Mouse (Mus musculus): Measurements from ENCODE around the gene Lrrc8d.
"Not testable (repeated sequence)": the region's sequence is repeated elsewhere in the genome, so short reads cannot be mapped to it uniquely, and the experiment has no call there.

Gene Lrrc8d

DNA sequence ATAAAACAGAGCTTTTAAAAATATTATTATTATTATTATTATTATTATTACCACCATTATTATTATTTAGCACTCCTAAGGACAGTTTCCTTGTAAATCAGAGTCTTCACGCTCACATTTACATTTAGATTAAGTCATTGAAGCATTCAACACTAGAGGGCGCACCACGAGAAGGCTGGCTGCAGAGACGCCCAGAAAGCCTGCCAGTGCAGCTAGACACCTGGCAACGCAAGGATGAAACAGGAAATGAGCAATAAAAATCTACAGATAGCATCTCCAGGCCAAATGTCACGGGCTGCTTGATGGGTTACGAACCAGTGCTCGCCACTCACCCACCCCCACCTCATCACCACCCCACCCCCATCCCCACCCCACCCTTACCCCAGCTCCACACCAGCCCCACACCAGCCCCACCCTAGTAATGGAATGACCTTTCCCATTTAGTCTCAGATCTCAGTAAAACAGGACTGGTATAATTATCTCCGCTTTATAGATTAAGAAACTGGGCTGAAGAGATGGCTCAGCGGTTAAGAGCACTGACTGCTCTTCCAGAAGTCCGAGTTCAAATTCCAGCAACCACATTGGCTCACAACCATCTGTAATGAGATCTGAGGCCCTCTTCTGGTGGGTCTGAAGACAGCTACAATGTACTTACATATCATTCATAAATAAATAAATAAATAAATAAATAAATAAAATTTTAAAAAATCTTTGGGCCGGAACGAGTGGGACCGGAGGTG, 14.7 kb upstream of the Lrrc8d start:
- peak; percentile 73 for DNase-seq (ENCODE audit: extremely low spot score, low read depth, low spot score)

DNA sequence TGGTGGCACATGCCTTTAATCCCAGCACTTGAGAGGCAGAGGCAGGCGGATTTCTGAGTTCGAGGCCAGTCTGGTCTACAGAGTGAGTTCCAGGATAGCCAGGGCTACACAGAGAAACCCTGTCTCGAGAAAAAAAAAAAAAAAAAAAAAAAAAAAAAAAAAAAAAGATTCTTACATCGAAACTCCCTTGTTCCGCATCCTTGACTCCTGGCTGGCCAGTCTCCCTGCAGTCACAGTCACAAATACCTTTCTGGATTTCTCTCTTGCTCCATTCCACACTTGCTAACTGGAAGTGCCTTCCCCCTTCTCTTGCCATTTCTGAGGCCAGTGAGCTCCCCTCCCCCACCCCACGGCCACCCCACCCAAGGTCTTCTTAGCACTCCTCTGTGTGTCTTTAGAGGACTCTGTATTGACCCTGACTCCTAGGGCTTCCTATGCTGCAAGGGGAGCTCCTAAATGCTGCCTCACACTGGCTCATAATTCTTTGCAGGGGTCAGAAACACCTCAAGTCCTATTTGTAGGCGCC, 13.9 kb upstream of the Lrrc8d start:
- DNase-seq (ENCODE audit: extremely low spot score, low read depth, low spot score), result not testable (repeated sequence)

DNA sequence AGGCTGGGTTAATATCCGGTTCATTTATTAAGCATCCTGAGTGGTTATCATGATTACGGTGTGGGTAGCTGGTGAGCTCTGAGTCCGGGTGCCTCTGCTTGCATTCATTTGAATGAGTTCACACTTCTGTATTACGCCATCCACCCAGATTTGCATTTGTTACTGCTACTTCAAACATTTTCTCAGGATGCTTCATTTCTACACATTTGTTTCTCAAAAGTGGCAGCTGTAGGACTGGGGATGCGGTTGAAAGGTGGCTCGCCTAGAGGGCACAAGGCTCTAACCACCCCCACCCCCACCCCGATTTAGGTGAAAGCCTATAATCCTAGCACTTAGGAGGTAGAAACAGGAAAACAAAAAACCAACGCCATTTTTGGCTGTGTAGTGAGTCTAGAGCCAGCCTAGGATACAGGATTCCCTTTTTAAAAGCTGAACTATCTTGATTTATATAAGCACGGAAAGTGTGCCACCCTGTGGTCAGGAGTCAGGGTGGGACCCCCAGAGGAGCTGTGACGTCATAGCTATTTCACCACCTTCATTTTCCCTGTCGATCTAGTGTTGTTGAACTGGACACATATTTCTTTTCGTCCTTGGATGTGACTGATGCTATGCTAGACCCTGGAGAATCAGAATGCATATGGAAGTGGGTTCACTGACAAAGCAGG, 13.3 kb upstream of the Lrrc8d start:
- DNase-seq (ENCODE audit: extremely low spot score, low read depth, low spot score), result no peak

DNA sequence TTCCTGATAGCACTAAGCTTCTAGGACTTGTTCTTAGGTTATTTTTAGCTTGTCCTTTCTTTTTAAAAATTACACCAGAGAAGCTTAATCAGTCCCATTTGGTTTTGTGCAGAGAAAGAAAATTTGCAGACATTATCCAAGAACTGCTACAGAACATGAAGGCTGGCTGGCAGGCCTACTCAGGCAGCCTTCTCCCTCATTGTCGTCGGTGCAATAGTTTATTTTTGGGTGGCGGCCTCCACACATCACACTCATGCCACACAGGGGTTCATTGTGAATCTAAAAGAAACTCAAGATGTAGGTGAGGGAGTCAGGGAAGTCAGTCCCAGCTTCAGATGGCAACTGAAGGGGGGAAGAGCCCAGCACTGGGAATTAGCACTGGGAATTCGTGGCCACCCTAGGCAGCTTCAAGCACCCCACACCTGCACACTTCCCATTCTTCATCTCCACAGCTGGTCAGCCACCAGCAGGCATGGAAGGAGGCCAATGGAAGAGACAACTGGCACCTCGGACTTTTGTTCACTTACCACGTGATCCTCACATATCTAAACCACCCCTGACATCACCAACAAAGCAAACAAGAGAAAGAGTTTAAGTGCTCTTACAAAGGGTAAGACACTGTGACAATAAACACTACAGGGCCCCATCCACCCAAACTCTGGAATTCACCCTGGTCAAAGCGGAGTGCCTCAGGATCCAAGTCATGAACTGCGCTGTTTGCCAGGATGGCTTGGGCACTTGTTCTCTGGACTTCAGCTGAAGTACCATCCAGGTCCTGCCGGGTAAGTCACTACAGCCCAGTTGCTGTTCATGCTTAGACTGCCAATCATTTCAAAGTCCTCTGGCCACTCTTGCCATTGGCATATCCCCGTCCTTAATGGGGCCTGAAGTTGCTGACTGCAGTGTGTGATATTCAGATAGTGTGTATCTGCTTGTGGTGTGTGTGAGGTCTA, 9.0 kb upstream of the Lrrc8d start:
- no peak for DNase-seq (ENCODE audit: extremely low spot score, low read depth, low spot score)

DNA sequence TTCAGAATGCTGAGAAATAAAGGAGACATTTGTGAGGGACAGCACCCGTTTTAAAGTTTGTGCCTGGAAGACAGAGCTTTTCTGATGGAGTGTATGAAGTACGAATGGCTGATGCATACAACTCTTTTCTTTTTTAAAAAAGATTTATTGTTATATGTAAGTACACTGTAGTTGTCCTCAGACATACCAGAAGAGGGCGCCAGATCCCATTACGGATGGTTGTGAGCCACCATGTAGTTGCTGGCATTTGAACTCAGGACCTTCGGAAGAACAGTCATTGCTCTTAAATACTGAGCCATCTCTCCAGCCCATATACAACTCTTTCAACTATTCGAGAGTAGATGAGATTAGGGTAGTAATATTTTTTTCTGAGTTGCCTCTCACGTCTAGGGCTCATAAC, 8.1 kb upstream of the Lrrc8d start:
- no peak for DNase-seq (ENCODE audit: extremely low spot score, low read depth, low spot score)

DNA sequence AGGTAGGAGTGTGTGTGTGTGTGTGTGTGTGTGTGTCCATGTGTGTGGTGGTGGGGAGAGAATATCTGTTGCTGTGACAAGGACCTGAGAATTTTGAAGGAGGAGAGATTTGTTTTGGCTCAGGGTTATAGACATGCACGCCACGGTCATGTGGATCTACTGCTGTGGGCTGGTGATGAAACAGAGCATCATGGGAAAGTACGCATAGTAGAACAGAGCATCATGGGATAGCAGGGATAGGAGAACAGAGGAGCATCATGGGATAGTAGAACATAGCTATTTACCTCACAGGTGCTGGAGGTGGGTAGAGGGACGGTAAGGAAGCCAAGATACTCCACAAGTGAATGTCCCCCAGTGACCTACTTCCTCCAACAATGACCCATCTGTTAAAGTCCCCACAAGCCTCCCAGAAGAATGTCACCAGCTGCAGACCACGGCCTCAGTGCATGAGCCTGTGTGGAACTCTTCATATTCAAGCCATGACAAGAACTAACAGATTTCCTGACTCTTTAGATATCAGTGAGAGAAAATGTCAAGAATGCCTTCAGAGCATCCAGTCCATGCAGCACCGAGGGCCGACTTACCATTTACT, 5.3 kb upstream of the Lrrc8d start:
- DNase-seq (ENCODE audit: extremely low spot score, low read depth, low spot score), result no peak

DNA sequence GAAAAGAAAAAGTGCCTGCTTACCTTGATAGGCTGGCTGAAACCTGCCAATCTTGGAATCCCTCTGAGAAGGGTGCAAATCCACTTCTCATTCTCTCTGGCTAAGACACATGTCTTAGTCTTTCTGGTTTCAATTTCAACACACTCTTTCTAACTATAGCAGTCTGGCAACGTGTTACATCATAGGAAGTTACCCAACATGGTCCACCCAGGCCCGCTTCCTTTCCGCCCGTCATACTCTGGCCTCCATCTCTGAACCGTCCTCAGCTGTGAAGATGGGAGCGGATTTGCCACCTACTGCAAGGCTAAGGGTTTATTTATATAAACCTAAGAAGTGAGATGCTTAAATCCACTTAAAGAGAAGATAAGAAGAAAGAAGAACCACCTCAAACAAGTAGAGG, 3.7 kb upstream of the Lrrc8d start:
- DNase-seq (ENCODE audit: extremely low spot score, low read depth, low spot score), result no peak

DNA sequence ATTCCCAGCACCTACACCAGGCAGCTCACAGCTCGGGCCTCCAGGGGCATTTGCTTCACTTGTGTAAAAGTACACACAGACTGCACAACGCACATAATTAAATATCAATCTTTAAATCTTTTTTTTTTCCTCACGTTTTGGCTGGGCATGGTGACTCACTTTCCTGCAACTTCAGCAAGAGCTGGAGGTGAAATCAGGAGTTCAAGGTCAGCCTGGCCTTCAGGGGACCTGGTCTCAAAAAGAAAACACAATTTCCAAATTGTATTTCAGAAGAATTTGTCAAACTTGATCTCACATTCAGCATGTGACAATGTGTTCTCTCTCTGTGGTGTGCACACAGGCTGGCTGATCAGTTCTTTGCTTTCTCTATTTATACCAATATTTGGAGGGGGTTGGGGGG, 1.9 kb upstream of the Lrrc8d start:
- no peak for DNase-seq (ENCODE audit: extremely low spot score, low read depth, low spot score)

DNA sequence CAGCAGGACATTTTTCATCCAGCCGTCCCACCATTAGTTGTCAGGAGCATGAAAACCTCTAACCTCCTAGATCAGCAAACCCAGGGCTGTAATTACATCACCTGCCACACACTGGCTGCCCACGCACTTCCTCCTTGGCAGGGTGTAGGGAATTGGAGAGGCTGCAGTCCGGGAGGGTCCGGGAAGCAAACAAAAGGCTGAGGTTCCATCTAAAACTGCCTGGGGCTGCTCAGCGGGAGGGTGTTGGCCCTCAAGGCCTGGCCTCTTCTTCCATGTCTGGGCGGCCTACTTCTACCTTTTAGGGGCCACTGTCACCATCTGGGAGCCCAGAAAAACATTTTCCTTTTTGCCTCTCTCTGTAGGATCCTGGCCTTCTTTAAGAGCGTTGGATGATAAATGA, 1.1 kb upstream of the Lrrc8d start:
- no peak for DNase-seq (ENCODE audit: extremely low spot score, low read depth, low spot score)

DNA sequence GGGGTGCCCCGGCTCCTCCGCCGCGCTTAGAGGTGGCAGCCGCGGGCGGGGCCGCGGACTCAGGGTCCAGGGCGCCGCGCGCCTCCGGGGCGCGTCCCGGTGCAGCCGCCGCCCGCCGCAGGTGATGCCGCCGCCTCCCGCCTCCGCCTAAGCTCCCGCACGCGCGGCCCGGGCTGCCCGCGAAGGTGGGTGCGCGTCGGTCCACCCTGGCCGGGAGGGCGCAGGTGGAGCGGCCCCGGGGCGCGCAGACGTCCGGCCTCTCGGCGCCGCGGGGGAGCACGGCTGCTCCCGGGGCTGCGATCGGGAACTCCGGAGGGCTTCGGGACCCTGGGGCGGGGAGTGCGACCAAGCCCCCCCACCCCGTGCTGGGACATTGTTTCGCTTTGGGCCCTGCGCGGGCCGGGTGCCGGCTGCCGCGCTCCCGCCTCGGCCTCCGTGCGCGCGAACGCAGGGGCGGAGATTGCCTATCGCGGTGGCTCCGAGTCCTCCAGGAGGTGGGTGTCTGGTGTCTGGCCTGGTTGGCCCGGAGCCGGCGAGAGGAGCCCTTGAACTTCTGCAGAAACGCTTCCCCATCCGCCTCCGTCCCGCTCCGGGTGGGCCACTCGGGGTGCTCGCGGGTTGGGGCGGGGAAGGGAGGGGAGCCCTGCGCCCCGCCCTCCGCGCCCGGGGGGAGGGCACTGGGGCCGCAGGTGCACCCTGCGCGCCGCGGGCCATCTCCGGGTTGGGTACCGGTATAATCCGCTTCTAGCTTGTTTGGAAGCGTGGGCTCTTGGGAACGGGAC, 492 bp downstream of the Lrrc8d start:
- no peak for DNase-seq (ENCODE audit: extremely low spot score, low read depth, low spot score)

DNA sequence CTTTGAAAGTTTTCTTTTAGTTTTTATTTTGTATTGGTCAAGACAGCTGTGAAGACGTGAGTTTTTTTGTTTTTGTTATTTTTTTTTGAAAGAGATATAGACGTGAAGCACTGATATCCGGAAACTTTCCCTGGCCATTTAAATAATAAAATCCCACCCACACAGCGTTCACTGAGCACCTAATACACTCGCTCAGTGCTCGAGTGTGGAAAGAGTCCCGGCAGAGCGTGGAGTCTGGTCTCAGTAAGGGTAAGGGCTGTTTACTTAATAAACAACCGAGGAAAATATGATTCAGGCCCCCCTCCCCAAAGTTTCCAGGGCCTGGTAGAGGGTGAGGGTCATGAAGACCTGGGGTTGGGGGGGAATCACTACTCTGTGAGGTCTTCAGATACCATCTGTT, 1.6 kb downstream of the Lrrc8d start:
- DNase-seq (ENCODE audit: extremely low spot score, low read depth, low spot score), result no peak

DNA sequence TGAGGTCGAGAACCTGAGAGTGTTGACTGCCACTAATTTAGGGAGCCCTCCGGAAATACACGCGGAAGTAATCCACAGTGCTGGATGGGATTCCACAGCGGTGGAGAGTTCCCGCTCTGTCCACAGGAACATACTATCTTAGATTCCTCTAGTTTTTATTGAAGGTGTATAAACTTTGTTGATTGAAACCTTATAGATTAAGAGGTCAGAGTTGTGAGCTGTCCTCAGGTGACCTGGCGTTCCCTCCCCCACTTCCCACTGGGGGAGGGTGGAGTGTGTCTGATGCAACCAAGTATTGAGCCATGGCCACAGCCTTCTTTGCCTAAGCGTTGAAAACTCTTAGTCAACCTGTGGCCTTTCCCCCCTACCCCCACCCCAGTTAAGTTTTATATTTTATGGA, 2.1 kb downstream of the Lrrc8d start:
- no peak for DNase-seq (ENCODE audit: extremely low spot score, low read depth, low spot score)

DNA sequence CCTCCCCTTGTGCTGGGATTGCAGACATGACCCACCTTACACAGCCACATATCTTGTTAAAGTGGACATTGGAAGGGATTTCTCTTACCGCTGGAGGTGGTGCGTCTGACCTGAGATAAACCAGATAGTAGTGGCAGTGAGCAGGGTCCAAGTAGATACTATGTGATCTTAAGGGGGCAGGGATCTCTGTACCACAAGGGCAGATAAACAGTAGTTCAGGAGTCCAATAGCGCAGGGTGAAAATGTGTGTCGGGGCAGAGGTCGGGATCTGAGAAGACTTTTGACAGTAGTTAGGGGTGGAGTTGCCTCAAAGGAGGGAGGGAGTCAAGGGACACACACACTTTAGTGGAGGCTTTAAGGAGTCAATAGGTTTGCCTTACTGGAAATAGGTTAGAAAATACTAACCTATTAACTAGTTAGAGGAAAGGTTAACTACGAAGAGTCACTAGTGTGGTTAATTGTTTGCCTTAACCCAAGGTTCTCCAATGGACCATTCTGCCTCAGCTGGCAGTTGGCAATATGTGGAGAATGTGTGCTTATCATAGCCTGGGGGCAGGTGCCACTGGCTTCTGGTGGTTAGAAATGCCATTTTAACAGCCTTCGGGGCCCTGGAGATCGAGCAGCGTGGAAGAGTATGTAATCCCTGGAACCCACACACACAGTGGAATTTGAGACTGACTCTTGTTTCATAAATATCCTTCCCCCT, 3.0 kb downstream of the Lrrc8d start:
- no peak for DNase-seq (ENCODE audit: extremely low spot score, low read depth, low spot score)

DNA sequence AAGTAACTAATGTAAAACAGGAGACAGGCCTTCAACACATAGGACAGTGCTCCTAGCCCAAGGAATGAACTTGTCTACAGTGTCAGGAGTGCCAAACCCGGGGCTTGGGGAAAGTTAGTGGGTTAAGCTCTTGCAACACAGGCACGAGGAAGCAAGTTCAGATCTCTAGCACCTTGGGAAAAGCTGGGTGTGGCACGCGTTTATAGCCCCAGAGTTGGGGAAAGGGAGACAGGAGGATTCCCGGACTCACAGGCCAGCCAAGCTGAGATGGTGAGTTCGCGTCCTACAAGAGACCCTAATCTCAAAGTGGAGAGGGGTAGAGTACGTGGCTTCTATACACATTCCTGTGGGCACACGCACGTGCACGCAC, 3.5 kb downstream of the Lrrc8d start:
- no peak for DNase-seq (ENCODE audit: extremely low spot score, low read depth, low spot score)

DNA sequence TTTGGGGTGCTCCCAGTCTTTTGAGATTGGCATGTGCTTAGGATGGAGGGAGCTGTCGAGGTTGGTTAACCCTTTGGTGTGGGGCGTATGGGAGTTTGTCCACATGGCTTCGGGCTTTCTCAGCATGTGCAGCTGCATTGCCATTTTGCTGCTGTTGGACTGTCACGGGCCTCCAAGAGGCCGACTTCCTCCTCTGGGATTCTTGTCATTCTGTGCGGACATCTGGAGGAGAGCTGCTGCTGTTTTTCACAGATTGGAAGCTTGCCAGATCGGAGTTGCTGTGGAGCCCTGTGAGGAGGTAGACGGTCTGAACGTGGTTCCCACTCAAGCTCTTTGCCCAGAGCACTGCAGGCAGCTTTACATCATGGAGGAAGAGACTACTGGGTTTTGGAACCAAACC, 4.8 kb downstream of the Lrrc8d start:
- DNase-seq (ENCODE audit: extremely low spot score, low read depth, low spot score), result no peak

DNA sequence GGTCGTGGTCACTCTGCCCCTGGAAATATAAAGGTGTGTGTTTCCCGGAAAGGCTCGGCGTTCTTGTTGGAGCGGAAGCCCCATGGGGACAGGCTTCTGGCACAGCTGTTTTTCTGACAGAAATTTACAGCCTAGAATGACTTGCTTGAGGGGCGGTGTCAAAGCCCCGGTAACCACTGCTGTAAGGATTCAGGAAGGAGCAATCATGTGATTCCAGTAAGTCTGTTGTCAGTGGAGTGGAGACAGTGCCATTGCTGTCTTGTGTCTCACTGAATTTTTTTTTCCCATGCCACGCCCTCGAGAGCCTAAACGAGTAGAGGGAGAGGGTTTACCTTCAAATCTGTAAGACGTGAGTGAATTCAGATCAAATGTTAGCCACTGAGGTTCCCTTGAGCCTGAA, 6.9 kb downstream of the Lrrc8d start:
- DNase-seq (ENCODE audit: extremely low spot score, low read depth, low spot score), result no peak

DNA sequence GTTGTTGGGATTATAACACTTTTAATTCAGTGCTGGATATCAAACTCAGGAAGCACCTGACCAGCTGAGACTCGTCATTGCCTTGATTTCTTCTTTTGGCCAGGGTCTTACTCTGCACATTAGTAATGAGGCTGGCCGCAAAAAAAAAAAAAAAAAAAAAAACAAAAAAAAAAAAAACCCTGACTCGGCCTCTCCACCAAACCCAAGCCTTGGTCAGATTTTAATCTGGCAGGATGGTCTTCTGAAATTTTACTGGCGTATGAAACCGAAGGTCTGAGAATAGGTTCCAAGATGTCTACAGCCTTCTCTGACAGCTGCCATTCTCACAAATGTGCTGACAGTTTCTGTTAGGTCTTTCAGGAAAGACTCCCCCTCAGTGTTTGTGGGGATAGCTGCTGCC, 8.5 kb downstream of the Lrrc8d start:
- no peak for DNase-seq (ENCODE audit: extremely low spot score, low read depth, low spot score)

DNA sequence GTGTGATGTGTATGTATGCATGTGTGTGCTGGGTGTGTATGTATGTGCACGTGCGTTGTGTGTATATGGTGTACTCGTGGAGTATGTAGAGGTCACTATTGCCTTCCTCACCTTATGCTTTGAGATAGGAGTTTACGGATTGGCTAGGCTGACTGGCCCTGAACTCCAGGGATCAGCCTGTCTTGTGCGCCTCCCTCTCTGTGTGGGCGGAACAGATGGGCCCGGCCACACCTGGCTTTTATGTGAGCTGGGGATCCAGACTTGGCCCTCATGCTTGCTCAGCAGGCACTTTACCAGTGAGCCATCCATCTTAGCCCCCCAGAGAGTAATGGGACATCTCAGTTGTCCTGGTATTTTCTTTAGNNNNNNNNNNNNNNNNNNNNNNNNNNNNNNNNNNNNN, 10.7 kb downstream of the Lrrc8d start:
- no peak for DNase-seq (ENCODE audit: extremely low spot score, low read depth, low spot score)

DNA sequence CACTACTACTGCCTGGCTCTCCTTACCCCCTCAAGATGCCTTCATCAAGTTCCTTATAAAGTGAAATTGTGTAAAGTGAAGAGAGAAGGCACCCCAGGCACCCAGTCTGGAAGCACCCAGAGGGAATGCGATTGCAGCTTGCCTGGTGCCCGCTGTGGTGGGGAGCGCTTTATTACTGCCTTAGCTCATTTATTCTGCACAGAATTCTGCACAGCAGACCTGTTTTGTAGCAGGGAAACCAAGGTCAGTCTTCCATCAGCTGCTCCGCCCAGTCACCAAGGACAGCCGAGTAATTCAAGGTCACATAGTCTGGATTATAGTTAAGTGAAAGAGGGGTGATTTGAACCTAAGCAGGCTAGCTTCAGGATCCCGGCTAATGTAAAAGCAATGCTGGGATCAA, 14.7 kb downstream of the Lrrc8d start:
- no peak for DNase-seq (ENCODE audit: extremely low spot score, low read depth, low spot score)

DNA sequence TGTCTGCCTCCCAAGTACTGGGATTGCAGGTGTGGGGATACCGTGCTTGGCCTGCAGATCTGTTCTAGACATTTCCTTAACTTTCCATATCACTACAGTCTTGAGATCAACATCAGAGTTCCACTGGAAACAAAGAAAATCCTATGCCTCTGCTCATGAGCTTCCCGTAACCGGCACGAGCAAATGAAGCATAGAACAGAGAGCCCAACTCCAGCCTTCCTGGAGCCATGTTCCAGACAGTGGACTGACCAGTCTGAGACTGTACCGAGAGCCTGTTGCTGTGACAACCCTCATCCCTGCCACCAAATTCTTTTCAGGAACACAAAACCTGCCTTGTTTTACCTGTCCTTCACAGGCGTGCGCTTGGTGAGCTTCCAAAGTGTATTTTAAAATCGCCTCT, 15.3 kb downstream of the Lrrc8d start:
- no peak for DNase-seq (ENCODE audit: extremely low spot score, low read depth, low spot score)
